Mouse (Mus musculus) frontal cortex, postnatal 36 days (tissue): Measurements from ENCODE around the gene Akap13.

ENCODE experiments used
- DNase-seq, 2 experiments: peaks; one replicate each; pipeline ENCODE4 v3.0.0; 2022; ENCODE audit warnings: low spot score in 2 of 2

Akap13 gene

GRCm38 (mm10) chr7:75633807-75634526, 178.6 kb downstream of the Akap13 start:
- no peak for DNase-seq

- no peak for DNase-seq
Measured at GRCm38 (mm10) chr7:75638769-75639168, 183.4 kb downstream of the Akap13 start.

GRCm38 (mm10) chr7:75639541-75639940, 184.2 kb downstream of the Akap13 start:
- DNase-seq = peak; percentile 65 to 75

- no peak for DNase-seq
Measured at GRCm38 (mm10) chr7:75640074-75640473, 184.7 kb downstream of the Akap13 start.

- no peak for DNase-seq
Measured at GRCm38 (mm10) chr7:75640671-75641070, 185.3 kb downstream of the Akap13 start.

- no peak for DNase-seq
Measured at GRCm38 (mm10) chr7:75641415-75642177, 186.3 kb downstream of the Akap13 start.

GRCm38 (mm10) chr7:75642178-75642777, 186.9 kb downstream of the Akap13 start:
- DNase-seq = peak in 1 of 2 experiments; percentile 27

- DNase-seq = no peak
Measured at GRCm38 (mm10) chr7:75642846-75643563, 187.7 kb downstream of the Akap13 start.

GRCm38 (mm10) chr7:75643986-75644385, 188.7 kb downstream of the Akap13 start:
- DNase-seq = no peak

- DNase-seq = no peak
Measured at GRCm38 (mm10) chr7:75644585-75644984, 189.3 kb downstream of the Akap13 start.

GRCm38 (mm10) chr7:75645156-75645933, 190.0 kb downstream of the Akap13 start:
- no peak for DNase-seq

GRCm38 (mm10) chr7:75648051-75648450, 192.7 kb downstream of the Akap13 start:
- no peak for DNase-seq

GRCm38 (mm10) chr7:75648961-75649360, 193.6 kb downstream of the Akap13 start:
- DNase-seq = no peak

- DNase-seq = no peak
Measured at GRCm38 (mm10) chr7:75649966-75650365, 194.6 kb downstream of the Akap13 start.

GRCm38 (mm10) chr7:75653684-75654317, 198.5 kb downstream of the Akap13 start:
- DNase-seq = no peak

- DNase-seq = no peak
Measured at GRCm38 (mm10) chr7:75655180-75656074, 200.1 kb downstream of the Akap13 start.

- no peak for DNase-seq
Measured at GRCm38 (mm10) chr7:75656297-75656852, 201.0 kb downstream of the Akap13 start.

GRCm38 (mm10) chr7:75656896-75657295, 201.6 kb downstream of the Akap13 start:
- no peak for DNase-seq

GRCm38 (mm10) chr7:75664455-75664854, 209.1 kb downstream of the Akap13 start:
- no peak for DNase-seq
